Mouse (Mus musculus) small intestine, adult 2 months (tissue): ENCODE data around the gene Nr5a2.

Experiments used
- CTCF ChIP-seq: fragments of 200-500 bp; IDR thresholded peaks from 2 replicates; pipeline ENCODE4 v1.5.1; 2012; ENCODE audit warnings: low read depth, mild to moderate bottlenecking, control low read depth, inconsistent platforms, low read length, moderate library complexity, mixed read lengths; ENCODE audit not compliant: insufficient replicate concordance, insufficient read length; ENCODE audit errors: extremely low read depth
- POLR2A ChIP-seq: fragments of 200-500 bp; IDR thresholded peaks from 2 replicates; pipeline ENCODE4 v1.6.1; 2012; ENCODE audit warnings: low read depth, mild to moderate bottlenecking, control low read depth, inconsistent platforms, low read length, moderate library complexity

DNA sequence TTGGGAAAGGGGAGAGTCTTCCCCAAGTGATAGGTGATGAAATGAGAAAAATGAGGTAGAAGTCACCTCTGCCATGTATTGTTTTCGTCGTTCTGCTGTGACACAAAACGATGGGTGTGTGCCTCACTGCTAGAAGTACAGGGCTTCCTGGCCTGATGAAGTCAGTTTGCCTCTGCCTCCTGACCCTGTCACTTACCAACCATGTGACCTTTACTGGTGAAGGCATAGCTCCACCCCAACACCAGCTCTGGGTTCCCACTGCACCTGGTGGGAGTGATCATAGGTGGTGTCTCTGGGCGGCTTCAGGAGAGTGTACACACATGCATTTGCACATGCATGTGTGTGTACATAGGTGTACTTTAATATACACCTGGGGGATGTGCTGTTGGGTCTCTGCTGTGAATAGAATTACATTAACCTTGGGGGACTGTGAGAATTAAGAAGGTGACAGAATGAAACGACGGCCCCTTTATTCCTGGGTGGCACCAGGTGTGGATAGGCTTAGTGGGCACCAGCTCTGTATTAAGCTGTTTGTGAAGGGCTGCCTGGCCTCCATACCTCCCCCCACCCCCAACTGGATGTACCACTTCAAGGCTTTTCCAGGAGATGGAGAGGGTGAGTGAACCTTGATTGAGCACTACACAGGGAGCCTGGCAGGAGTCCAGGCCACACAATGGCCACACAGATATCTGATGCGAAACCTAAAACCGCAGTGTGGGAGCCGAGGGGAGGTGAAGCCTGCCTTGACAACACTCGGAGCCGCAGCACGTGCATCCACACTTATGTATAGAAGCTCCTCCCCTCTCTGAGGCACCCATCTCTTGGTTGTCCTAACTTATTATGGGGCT lies 127.7 kb downstream of the Nr5a2 start:
- no peak for TF ChIP-seq CTCF
- TF ChIP-seq POLR2A = no peak
